Mouse (Mus musculus): Measurements from ENCODE around the gene Olfr275. TPM values are rescaled to one million over a fixed set of nuclear protein-coding genes. Genes with fewer than 3 reads are reported as not detected.

The Olfr275 gene
- total and polyA plus RNA-seq, 3 experiments: not detected

DNA sequence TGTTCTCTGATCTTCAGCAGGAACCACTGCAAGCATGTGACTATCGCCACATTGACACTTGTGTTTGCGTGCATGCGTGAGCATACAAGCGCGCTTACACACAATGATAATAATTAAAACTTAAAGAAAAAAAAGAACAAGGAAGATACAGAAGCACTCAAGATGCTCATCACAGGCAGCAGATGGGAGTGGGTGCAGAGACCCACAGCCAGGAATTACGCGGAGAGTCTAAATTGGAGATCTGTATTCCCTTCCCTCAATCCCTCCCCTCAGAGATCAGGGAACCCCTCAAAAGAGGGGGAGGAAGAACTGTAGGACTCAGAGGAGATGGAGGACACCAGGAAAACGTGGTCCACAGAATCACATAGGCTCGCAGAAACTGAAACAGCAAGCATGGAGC lies 49.8 kb downstream of the Olfr275 start:
- Histone ChIP-seq H3K9ac (ENCODE audit: control insufficient read depth, low read depth, low read length, poor library complexity, severe bottlenecking) (no peak overlapping the region), H3K4me3 (ENCODE audit: control insufficient read depth in 1 of 2, insufficient read depth in 1 of 2, low read depth in 2 of 2, low read length in 2 of 2) (no peak overlapping the region), H3K36me3 (ENCODE audit: control insufficient read depth in 1 of 2, insufficient read depth in 2 of 2, low read length in 2 of 2) (no peaks in the 10 kb centered on the region), H3K27me3 (ENCODE audit: control insufficient read depth in 1 of 2, insufficient read depth in 2 of 2, low read length in 2 of 2) (no peaks in the 10 kb centered on the region; a peak in 1 of 4 replicates), H3K27ac (ENCODE audit: control insufficient read depth, low read depth, low read length) (no peak overlapping the region), H3K9me3 (replicated peaks; ENCODE audit: insufficient read depth, low read length) (no peaks in the 10 kb centered on the region), H3K79me2 (ENCODE audit: control insufficient read depth, insufficient read depth, low read length, poor library complexity) (no peaks in the 10 kb centered on the region), H3K4me1 (ENCODE audit: control insufficient read depth in 1 of 2, insufficient read depth in 2 of 2, low read length in 2 of 2) (no peaks in the 10 kb centered on the region)
- no peak for TF ChIP-seq ZMIZ1 (IDR thresholded peaks at IDR 0.05; ENCODE audit: low read depth, low read length)
- no peak for TF ChIP-seq CTCF (IDR thresholded peaks at IDR 0.05 in 2 of 3, conservative IDR thresholded peaks at IDR 0.05 in 1 of 3; ENCODE audit: control insufficient read depth in 1 of 3, insufficient read depth in 1 of 3, low read depth in 2 of 3, low read length in 3 of 3, poor library complexity in 1 of 3, severe bottlenecking in 1 of 3)
- no peak for TF ChIP-seq SMC3 (IDR thresholded peaks at IDR 0.05; ENCODE audit: low read depth, low read length)
- DNase-seq (ENCODE audit: low read depth, low spot score): no peak

Other genes with a start within 250 kb of the Olfr275 start
- not detected in 2 replicates for gene Toporsl, start 218.3 kb upstream of the Olfr275 start, total RNA-seq (2012; rRNA removed)
- not detected for gene Toporsl, start 218.3 kb upstream of the Olfr275 start, polyA plus RNA-seq (2012; ENCODE audit: insufficient read depth in 1 of 2, insufficient read length in 2 of 2, low read depth in 1 of 2, low replicate concordance in 2 of 2, missing spikeins in 1 of 2)
- not detected in 2 replicates for gene Olfr273, start 44.6 kb downstream of the Olfr275 start, total RNA-seq (2012; rRNA removed)
- not detected for gene Olfr273, start 44.6 kb downstream of the Olfr275 start, polyA plus RNA-seq (2012; ENCODE audit: insufficient read depth in 1 of 2, insufficient read length in 2 of 2, low read depth in 1 of 2, low replicate concordance in 2 of 2, missing spikeins in 1 of 2)
- gene Olfr272, start 104.6 kb downstream of the Olfr275 start, total RNA-seq (2012; rRNA removed): not detected in 2 replicates
- not detected for gene Olfr272, start 104.6 kb downstream of the Olfr275 start, polyA plus RNA-seq (2012; ENCODE audit: insufficient read depth in 1 of 2, insufficient read length in 2 of 2, low read depth in 1 of 2, low replicate concordance in 2 of 2, missing spikeins in 1 of 2)
- not detected in 2 replicates for gene Olfr270, start 149.9 kb downstream of the Olfr275 start, total RNA-seq (2012; rRNA removed)
- not detected for gene Olfr270, start 149.9 kb downstream of the Olfr275 start, polyA plus RNA-seq (2012; ENCODE audit: insufficient read depth in 1 of 2, insufficient read length in 2 of 2, low read depth in 1 of 2, low replicate concordance in 2 of 2, missing spikeins in 1 of 2)
- not detected in 2 replicates for gene Nipsnap3a, start 174.7 kb downstream of the Olfr275 start, total RNA-seq (2012; rRNA removed)
- not detected for gene Nipsnap3a, start 174.7 kb downstream of the Olfr275 start, polyA plus RNA-seq (2012; ENCODE audit: insufficient read depth in 1 of 2, insufficient read length in 2 of 2, low read depth in 1 of 2, low replicate concordance in 2 of 2, missing spikeins in 1 of 2)
- gene Nipsnap3b, start 197.3 kb downstream of the Olfr275 start, total RNA-seq (2012; rRNA removed): 26.9 and 28.0 TPM in 2 replicates
- 10 to 100 TPM in 1 of 2 experiments, not detected in 1; 57.1 TPM for gene Nipsnap3b, start 197.3 kb downstream of the Olfr275 start, polyA plus RNA-seq (2012; ENCODE audit: insufficient read depth in 1 of 2, insufficient read length in 2 of 2, low read depth in 1 of 2, low replicate concordance in 2 of 2, missing spikeins in 1 of 2)

All from MEL (cell line).